Mouse (Mus musculus): ENCODE data around the gene Kank1. TPM values are rescaled to one million over a fixed set of nuclear protein-coding genes. Genes with fewer than 3 reads are reported as not detected.

The Kank1 gene
- polyA plus RNA-seq, 1 experiment = not detected

DNA sequence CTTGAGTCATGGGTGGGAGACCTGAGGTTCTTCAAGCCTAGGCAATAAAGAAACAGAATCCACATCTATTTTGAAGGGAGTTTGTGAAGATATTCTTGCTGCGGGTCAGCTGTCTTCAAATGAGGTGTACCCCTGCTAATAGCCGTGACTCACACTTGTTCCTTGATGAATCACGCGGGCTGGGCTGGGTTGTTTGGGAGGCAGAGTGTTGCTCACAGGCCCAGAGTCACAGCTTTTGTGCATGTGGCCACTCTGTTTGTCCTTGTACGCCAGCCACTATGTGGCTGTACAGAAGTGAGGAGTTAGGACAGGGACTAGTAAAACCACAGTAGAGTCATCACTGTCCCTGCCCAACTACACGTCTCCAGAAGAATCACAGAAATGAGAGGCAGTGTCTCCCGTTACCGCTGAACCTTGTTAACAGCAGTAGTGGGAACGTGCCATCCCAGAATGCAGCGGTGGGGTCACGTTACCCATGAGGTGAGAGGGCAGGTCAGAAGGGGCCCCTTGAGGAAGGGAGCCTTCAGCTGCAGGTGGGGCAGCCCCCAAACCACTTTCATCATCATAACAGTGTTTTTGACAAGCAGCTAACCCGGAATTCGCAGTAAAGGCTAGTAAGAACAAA is 191.7 kb downstream of the Kank1 start:
- H3K36me3 ChIP-seq (ENCODE audit: control insufficient read depth) = peaks cover 13% of the 10 kb centered on the region; the same call in 1 of the 2 replicates
- no peaks in the 10 kb centered on the region for H3K9me3 ChIP-seq (ENCODE audit: control insufficient read depth, low read length)
- no peak for TF ChIP-seq GATA1 (IDR thresholded peaks at IDR 0.05; ENCODE audit: low read length)
- TF ChIP-seq TAL1 (IDR thresholded peaks at IDR 0.05; ENCODE audit: low read length) = no peak
- H3K27me3 ChIP-seq (ENCODE audit: control insufficient read depth) = no peaks in the 10 kb centered on the region
- peaks cover 3% of the 10 kb centered on the region for H3K4me1 ChIP-seq (ENCODE audit: control insufficient read depth)
- H3K4me3 ChIP-seq (replicated peaks) = no peak overlapping the region

DNA sequence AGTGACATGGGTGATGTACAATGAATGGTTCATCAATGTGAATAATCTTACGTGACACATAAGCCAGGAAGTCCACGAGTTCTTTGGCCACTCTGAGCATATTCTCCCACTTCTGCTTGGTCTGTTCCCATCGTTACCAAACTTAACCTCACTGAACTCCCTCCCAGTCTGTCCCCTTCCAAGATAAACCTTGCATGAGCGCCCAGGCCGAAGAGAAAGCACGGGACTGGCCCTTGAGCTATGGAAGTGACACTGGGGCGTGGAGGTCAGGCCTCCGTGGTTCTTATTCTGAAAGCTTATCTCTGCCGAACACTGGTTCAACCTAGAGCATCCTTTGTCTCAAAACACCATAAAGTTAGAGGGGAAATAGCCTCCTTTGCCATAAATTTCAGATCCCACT is 194.7 kb downstream of the Kank1 start:
- no peak for TF ChIP-seq GATA1 (IDR thresholded peaks at IDR 0.05; ENCODE audit: low read length)
- TF ChIP-seq TAL1 (IDR thresholded peaks at IDR 0.05; ENCODE audit: low read length) = no peak
- Histone ChIP-seq H3K4me3 (replicated peaks) (no peak overlapping the region), H3K27me3 (ENCODE audit: control insufficient read depth) (no peaks in the 10 kb centered on the region), H3K4me1 (ENCODE audit: control insufficient read depth) (peaks cover 3% of the 10 kb centered on the region), H3K36me3 (ENCODE audit: control insufficient read depth) (peaks cover 9% of the 10 kb centered on the region; the same call in 1 of the 2 replicates), H3K9me3 (ENCODE audit: control insufficient read depth, low read length) (no peaks in the 10 kb centered on the region)

DNA sequence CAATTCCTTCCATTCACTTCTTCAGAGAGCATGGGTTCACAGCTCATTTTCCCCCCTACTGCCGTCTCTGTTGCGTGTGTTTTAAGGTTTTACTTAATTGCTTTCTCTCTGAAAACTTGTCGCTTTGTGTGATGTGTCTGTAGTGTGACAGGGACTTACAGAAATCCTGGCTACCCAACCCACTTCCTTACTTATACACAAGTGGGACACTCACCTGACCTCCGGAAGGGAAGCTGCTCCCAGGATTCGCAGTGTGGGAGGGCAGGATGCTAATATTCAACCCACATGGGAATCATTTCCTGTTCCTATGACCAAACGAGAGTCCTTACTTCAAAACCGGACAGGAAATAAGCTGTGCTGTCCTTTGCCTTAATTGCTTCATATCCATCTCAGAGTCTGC is 195.1 kb downstream of the Kank1 start:
- peaks cover 3% of the 10 kb centered on the region for H3K4me1 ChIP-seq (ENCODE audit: control insufficient read depth)
- H3K4me3 ChIP-seq (replicated peaks) = no peak overlapping the region
- H3K36me3 ChIP-seq (ENCODE audit: control insufficient read depth) = peaks cover 9% of the 10 kb centered on the region; the same call in 1 of the 2 replicates
- H3K9me3 ChIP-seq (ENCODE audit: control insufficient read depth, low read length) = no peaks in the 10 kb centered on the region
- H3K27me3 ChIP-seq (ENCODE audit: control insufficient read depth) = no peaks in the 10 kb centered on the region
- TF ChIP-seq GATA1 (IDR thresholded peaks at IDR 0.05; ENCODE audit: low read length) (no peak), TAL1 (IDR thresholded peaks at IDR 0.05; ENCODE audit: low read length) (no peak)

DNA sequence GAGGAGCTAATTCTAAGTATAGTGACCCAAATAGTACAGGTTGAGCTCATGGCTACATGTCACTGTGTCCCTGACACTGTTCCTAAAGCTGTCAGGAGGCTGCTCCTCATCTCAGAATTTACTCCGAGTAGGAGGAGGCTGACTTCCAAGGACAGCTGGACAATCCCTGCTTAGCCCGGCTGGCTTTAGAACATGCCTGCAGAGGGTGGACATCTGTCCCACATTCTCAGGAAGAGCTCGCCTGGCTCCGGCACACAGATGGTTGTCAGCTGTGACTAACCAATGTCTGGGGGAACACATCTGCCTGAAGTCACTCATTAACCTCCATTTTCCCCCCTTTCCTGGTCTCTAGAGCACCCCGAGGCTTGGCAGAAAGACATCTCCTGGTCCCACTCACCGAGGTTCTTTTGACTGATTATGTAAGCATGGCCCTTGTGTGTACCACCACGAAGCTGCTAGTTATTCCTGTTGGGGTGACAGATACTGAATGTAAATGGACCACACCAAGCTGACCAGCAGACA is 196.5 kb downstream of the Kank1 start:
- Histone ChIP-seq H3K27me3 (ENCODE audit: control insufficient read depth) (no peaks in the 10 kb centered on the region), H3K4me1 (ENCODE audit: control insufficient read depth) (peaks cover 3% of the 10 kb centered on the region), H3K36me3 (ENCODE audit: control insufficient read depth) (peaks cover 6% of the 10 kb centered on the region; the same call in 1 of the 2 replicates), H3K9me3 (ENCODE audit: control insufficient read depth, low read length) (no peaks in the 10 kb centered on the region), H3K4me3 (replicated peaks) (no peak overlapping the region)
- TF ChIP-seq GATA1 (IDR thresholded peaks at IDR 0.05; ENCODE audit: low read length) = no peak
- no peak for TF ChIP-seq TAL1 (IDR thresholded peaks at IDR 0.05; ENCODE audit: low read length)

DNA sequence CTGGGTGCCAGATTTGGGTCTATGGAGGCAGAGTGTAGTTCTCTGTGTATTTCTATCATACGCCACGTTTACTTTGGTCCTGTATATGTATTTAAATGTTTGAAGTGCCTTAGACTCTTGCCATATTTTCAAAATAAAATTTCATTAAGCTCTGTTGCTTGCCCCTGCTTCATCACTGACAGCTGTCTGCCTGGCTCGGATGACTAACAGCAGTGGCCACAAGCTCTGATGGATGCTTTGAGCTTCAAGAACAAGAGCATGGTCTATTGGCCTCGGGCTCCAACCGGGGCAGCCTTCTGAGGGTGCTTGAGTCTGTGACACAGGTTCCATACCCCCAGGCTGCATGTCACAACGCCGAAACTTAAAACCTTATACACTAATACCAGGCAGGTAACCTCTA is 197.6 kb downstream of the Kank1 start:
- Histone ChIP-seq H3K27me3 (ENCODE audit: control insufficient read depth) (no peaks in the 10 kb centered on the region), H3K9me3 (ENCODE audit: control insufficient read depth, low read length) (no peaks in the 10 kb centered on the region), H3K36me3 (ENCODE audit: control insufficient read depth) (peaks cover 3% of the 10 kb centered on the region; the same call in 1 of the 2 replicates), H3K4me3 (replicated peaks) (no peak overlapping the region), H3K4me1 (ENCODE audit: control insufficient read depth) (peaks cover 3% of the 10 kb centered on the region)
- TF ChIP-seq GATA1 (IDR thresholded peaks at IDR 0.05; ENCODE audit: low read length) (no peak), TAL1 (IDR thresholded peaks at IDR 0.05; ENCODE audit: low read length) (no peak)

DNA sequence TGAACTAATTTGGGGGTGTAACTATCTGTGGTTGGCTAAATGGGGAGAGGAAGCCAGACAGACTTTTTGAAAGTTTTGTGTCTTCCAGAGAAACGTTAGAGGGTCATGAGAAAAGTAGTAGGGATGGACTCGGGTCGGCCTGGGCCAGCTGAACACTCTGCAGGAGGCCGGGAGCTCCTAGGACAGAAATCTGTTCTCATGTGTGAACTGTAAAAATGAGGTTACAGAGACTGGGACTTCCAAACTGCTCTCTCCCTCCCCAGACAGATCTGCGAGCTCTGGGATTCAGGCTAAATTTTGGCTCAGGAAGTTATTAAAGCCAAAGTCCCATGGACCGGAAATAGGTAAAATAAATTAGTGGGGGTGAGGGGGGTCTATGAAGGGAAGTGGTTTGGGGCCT is 198.0 kb downstream of the Kank1 start:
- Histone ChIP-seq H3K36me3 (ENCODE audit: control insufficient read depth) (peaks cover 3% of the 10 kb centered on the region; the same call in 1 of the 2 replicates), H3K27me3 (ENCODE audit: control insufficient read depth) (no peaks in the 10 kb centered on the region), H3K4me1 (ENCODE audit: control insufficient read depth) (peaks cover 3% of the 10 kb centered on the region), H3K9me3 (ENCODE audit: control insufficient read depth, low read length) (no peaks in the 10 kb centered on the region), H3K4me3 (replicated peaks) (no peak overlapping the region)
- no peak for TF ChIP-seq GATA1 (IDR thresholded peaks at IDR 0.05; ENCODE audit: low read length)
- no peak for TF ChIP-seq TAL1 (IDR thresholded peaks at IDR 0.05; ENCODE audit: low read length)

DNA sequence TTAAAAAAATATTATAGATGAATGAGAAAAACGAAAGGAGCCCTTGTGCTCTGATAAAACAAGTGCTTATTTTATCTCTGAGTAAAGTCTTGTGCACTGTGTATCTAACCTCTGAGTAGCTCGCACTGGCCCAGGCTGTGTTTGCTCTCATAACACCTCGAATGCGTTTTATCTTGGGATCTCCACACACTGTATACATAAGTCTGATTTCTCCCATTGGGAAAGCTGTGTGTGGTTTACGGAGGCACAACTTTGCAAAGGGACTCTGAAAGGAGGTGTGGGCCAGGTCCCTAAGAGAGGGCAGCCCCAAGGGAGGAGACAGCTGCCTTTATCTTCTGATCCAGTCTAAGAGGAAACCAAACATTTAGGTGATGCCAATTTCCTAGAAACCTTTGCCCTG is 198.6 kb downstream of the Kank1 start:
- no peaks in the 10 kb centered on the region for H3K9me3 ChIP-seq (ENCODE audit: control insufficient read depth, low read length)
- TF ChIP-seq TAL1 (IDR thresholded peaks at IDR 0.05; ENCODE audit: low read length) = no peak
- no peak for TF ChIP-seq GATA1 (IDR thresholded peaks at IDR 0.05; ENCODE audit: low read length)
- no peaks in the 10 kb centered on the region; the same call in 1 of the 2 replicates for H3K36me3 ChIP-seq (ENCODE audit: control insufficient read depth)
- peaks cover 3% of the 10 kb centered on the region for H3K4me1 ChIP-seq (ENCODE audit: control insufficient read depth)
- H3K4me3 ChIP-seq (replicated peaks) = no peak overlapping the region
- no peaks in the 10 kb centered on the region for H3K27me3 ChIP-seq (ENCODE audit: control insufficient read depth)

DNA sequence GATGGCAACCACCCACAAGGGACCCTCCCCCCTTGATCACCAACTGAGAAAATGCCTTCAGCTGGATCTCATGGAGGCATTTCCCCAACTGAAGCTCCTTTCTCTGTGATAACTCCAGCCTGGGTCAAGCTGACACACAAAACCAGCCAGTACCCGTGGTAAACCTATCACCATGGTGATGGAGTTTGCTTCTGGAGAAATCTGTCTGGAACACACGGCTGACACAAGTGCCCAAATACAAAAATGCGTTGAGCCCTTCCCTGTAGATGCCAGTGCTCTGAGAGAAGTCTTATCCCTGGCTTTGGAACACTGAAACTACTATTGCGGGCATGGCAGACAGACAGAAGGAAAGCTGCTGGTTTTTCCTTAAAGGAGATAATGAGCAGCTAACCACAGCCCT is 199.4 kb downstream of the Kank1 start:
- Histone ChIP-seq H3K4me3 (replicated peaks) (no peak overlapping the region), H3K27me3 (ENCODE audit: control insufficient read depth) (no peaks in the 10 kb centered on the region), H3K9me3 (ENCODE audit: control insufficient read depth, low read length) (no peaks in the 10 kb centered on the region), H3K36me3 (ENCODE audit: control insufficient read depth) (no peaks in the 10 kb centered on the region; the same call in 1 of the 2 replicates), H3K4me1 (ENCODE audit: control insufficient read depth) (no peaks in the 10 kb centered on the region)
- TF ChIP-seq GATA1 (IDR thresholded peaks at IDR 0.05; ENCODE audit: low read length) = no peak
- TF ChIP-seq TAL1 (IDR thresholded peaks at IDR 0.05; ENCODE audit: low read length) = no peak

DNA sequence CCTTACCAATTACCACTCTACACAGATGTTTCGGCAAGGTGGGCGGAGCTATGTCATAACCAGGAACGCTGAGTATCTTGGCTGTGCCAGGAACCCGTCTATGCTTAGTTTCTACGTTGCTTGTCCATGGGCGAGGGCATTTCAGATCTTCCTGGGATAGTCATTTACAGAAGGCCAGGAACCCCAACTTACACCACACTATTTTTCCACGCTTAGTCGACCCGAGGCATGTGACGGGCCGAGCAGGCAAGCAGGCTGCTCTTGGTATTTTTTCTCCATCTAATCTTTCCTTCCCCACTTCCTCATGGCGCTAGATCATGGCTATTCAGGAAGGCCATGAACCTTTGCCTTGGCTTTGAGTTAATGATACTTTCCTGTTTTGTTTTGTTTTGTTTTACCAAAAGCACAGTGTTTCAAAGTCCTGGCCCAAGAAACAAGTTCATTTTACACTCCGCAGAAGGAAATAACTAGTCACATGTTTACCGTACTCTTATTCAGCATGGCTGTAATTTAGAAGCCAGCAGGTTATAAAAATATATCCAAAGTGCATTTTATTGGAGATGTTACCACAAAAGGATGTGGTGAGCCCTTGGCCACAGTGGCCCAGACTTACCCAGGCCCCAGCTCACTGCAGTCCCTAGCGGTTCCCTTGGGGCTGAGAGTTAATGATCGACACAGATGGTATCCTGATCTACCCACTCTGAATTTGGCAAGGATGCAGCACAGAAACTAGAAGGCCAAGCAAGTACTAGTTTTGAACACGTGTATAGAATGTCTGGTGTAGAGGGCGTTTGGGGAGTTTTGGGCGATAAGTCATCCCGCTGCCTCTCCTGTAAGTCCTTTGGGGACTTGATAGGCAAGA is 200.2 kb downstream of the Kank1 start:
- no peaks in the 10 kb centered on the region for H3K4me1 ChIP-seq (ENCODE audit: control insufficient read depth)
- no peaks in the 10 kb centered on the region for H3K27me3 ChIP-seq (ENCODE audit: control insufficient read depth)
- no peaks in the 10 kb centered on the region; the same call in 1 of the 2 replicates for H3K36me3 ChIP-seq (ENCODE audit: control insufficient read depth)
- TF ChIP-seq GATA1 (IDR thresholded peaks at IDR 0.05; ENCODE audit: low read length) = no peak
- no peak for TF ChIP-seq TAL1 (IDR thresholded peaks at IDR 0.05; ENCODE audit: low read length)
- no peak overlapping the region for H3K4me3 ChIP-seq (replicated peaks)
- no peaks in the 10 kb centered on the region for H3K9me3 ChIP-seq (ENCODE audit: control insufficient read depth, low read length)
